Mouse (Mus musculus) midbrain, embryonic 15.5 days (tissue): ENCODE measurements around the gene Gbp2b. TPM values are rescaled to one million over a fixed set of nuclear protein-coding genes. Genes with fewer than 3 reads are reported as not detected.
"Not testable (repeated sequence)": the region's sequence is repeated elsewhere in the genome, so short reads cannot be mapped to it uniquely, and the experiment has no call there.

Experiments used
- ATAC-seq: fragments of 200-750 bp; cut with Nextera tagmentation; replicated peaks from 2 replicates; pipeline ENCODE4 v1.8.0; 2017; ENCODE audit warnings: moderate TSS enrichment
- H3K27ac ChIP-seq: fragments of 300-500 bp; sonication (generic); 2 replicates; pipeline ENCODE4 v1.5.1; 2015; ENCODE audit warnings: mild to moderate bottlenecking, inconsistent platforms
- H3K27me3 ChIP-seq: fragments of 300-500 bp; sonication (generic); replicated peaks from 2 replicates; pipeline ENCODE4 v1.6.1; 2015; ENCODE audit warnings: inconsistent platforms
- H3K36me3 ChIP-seq: fragments of 300-500 bp; sonication (generic); replicated peaks from 2 replicates; pipeline ENCODE4 v1.6.1; 2015; ENCODE audit warnings: inconsistent platforms
- H3K4me1 ChIP-seq: fragments of 300-500 bp; sonication (generic); 2 replicates; pipeline ENCODE4 v1.6.1; 2015; ENCODE audit warnings: inconsistent platforms
- H3K4me2 ChIP-seq: fragments of 300-500 bp; sonication (generic); 2 replicates; pipeline ENCODE4 v1.6.1; 2015; ENCODE audit warnings: inconsistent platforms, mild to moderate bottlenecking, moderate library complexity
- H3K4me3 ChIP-seq: fragments of 300-500 bp; sonication (generic); 2 replicates; pipeline ENCODE4 v1.5.1; 2015; ENCODE audit warnings: mild to moderate bottlenecking, inconsistent platforms
- H3K9ac ChIP-seq: fragments of 300-500 bp; sonication (generic); 2 replicates; pipeline ENCODE4 v1.6.1; 2015; ENCODE audit warnings: mild to moderate bottlenecking, inconsistent platforms
- H3K9me3 ChIP-seq: fragments of 300-500 bp; sonication (generic); 2 replicates; pipeline ENCODE4 v1.6.1; 2016; ENCODE audit warnings: inconsistent platforms
- WGBS: fragments of 180-500 bp; shearing (Covaris S2); methylation state at CpG from one replicate; pipeline ENCODE4 v1.1.7; 2015; ENCODE audit warnings: mixed read lengths; 5-methylcytosine and 5-hydroxymethylcytosine counted together
- polyA plus RNA-seq: library from polyadenylated mRNA; unstranded; fragments of >200 nt; fragmentation: Nextera tagmentation; extraction: Ambion mirVana; gene quantifications from 2 replicates; pipeline ENCODE4 v1.2.1, GENCODE M21; 2015

Gbp2b gene
- polyA plus RNA-seq, result not detected in 2 replicates

DNA sequence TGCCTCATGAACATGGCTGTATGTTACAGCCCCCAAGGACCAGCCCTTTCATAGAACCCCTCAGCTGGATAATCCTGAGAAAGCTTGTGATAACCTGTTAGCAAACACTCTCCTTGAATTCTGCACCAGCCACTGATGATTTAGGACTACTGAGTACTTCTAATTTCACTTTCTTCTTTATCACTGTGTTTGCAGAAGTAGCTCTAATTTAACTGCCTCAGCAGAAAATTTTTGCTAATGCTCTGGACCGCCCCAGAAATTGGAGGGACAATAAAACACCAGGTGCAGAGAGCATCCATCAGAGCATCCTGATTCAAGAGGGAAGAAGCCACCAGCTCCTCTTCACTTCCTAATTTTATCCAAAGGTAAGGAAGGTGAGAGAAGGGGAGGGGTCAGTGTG lies at the start of gene Gbp2b:
Gbp2b (plus strand) TSS at position 301 of the 400 bp plus-strand sequence.
- H3K27ac ChIP-seq, result no peak within 1 kb of the TSS

DNA sequence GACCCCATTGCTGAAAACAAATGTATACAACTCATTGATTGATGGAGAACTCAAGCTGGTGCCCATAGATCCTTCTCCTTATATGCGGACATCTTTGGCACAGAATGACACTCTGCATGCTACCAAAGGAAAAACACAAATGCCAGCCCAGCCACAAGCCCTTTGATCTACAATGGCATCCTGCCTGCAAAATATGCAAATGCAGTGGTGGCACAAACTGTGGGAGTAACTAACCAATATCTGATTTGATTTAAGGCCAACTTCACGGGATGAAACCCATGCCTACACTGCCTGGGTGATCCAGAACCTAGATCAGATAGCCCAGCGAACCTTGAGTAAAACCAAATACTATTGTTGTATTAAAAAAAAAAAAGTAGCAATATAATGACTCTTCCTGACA lies 48.0 kb upstream of the Gbp2b start:
- H3K9ac ChIP-seq, result no peak overlapping the region
- 83% methylated on average over 3 of the region's 3 CpGs for WGBS
- no peaks in the 10 kb centered on the region for H3K9me3 ChIP-seq
- no peak overlapping the region for H3K4me2 ChIP-seq
- no peak for ATAC-seq
- H3K27me3 ChIP-seq, result no peaks in the 10 kb centered on the region
- H3K36me3 ChIP-seq, result no peaks in the 10 kb centered on the region
- no peak overlapping the region for H3K27ac ChIP-seq
- no peak overlapping the region for H3K4me3 ChIP-seq
- no peaks in the 10 kb centered on the region for H3K4me1 ChIP-seq

More for the DNA sequence above, at the start of gene Gbp2b:
- 84% methylated on average over 1 of the region's 1 CpGs for WGBS
- Histone ChIP-seq H3K4me2 (no peak within 1 kb of the TSS), H3K4me3 (no peak within 1 kb of the TSS), H3K27me3 (no peaks in the 10 kb centered on the region), H3K9me3 (no peaks in the 10 kb centered on the region), H3K4me1 (no peaks in the 10 kb centered on the region), H3K9ac (no peak within 1 kb of the TSS), H3K36me3 (no peaks in the 10 kb centered on the region)
- no peak for ATAC-seq

- Histone ChIP-seq H3K4me1 (no peaks in the 10 kb centered on the region), H3K27ac (no peak overlapping the region), H3K4me3 (no peak overlapping the region), H3K9ac (no peak overlapping the region), H3K36me3 (no peaks in the 10 kb centered on the region), H3K27me3 (no peaks in the 10 kb centered on the region), H3K9me3 (no peaks in the 10 kb centered on the region), H3K4me2 (no peak overlapping the region)
- 93% methylated on average over 3 of the region's 3 CpGs for WGBS
- no peak for ATAC-seq
Observed at GRCm38 (mm10) chr3:142550052-142550676, 44.5 kb upstream of the Gbp2b start.

- H3K27me3 ChIP-seq, result no peaks in the 10 kb centered on the region
- 82% methylated on average over 1 of the region's 1 CpGs for WGBS
- no peak for ATAC-seq
- no peaks in the 10 kb centered on the region for H3K36me3 ChIP-seq
- H3K4me2 ChIP-seq, result no peak overlapping the region
- H3K27ac ChIP-seq, result no peak overlapping the region
- no peak overlapping the region for H3K4me3 ChIP-seq
- no peaks in the 10 kb centered on the region for H3K4me1 ChIP-seq
- H3K9me3 ChIP-seq, result no peaks in the 10 kb centered on the region
- H3K9ac ChIP-seq, result no peak overlapping the region
Observed at GRCm38 (mm10) chr3:142554601-142555000, 40.0 kb upstream of the Gbp2b start.

GRCm38 (mm10) chr3:142555623-142556022 lies 39.0 kb upstream of the Gbp2b start:
- Histone ChIP-seq H3K36me3 (no peaks in the 10 kb centered on the region), H3K4me3 (no peak overlapping the region), H3K9ac (no peak overlapping the region), H3K4me2 (no peak overlapping the region), H3K4me1 (no peaks in the 10 kb centered on the region), H3K27ac (no peak overlapping the region), H3K9me3 (no peaks in the 10 kb centered on the region), H3K27me3 (no peaks in the 10 kb centered on the region)
- WGBS, result 88% methylated on average over 11 of the region's 11 CpGs
- ATAC-seq, result no peak

DNA sequence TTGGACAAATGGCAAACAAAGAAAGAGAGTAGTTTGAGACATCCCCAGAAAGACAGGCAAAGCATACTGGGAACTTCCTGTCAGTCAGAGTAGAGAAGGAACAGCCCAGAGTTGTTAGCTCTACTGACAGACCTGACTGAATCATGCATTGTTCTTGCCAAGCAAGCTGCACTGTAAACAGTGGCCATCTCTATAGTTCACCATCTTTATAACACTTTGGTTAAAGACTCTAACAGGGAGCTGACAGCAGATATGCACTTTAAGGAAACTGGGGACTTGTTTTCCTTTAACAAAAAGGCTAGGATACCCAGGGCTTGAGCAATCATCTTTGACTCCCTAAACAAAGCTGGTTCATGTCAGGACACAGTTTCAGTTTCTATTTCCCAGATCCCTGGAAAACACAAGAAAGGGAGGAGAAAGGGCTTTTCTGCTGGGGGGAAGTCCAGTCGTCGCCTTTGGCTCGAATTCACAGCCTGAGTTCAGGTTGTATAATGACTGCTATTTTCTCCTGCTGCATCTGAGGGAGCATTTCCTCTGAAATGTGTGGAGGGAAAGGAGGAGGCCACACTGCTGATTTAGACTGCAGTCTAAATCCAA lies 34.9 kb upstream of the Gbp2b start, which contains the start of gene Gbp3:
Gbp3 (plus strand) TSS at position 395 of the 597 bp plus-strand sequence.
- ATAC-seq, result no peak
- peak within 1 kb of the TSS; percentile 14; the same call in 1 of the 2 replicates for H3K4me2 ChIP-seq
- no peaks in the 10 kb centered on the region for H3K4me1 ChIP-seq
- 46% methylated on average over 3 of the region's 3 CpGs for WGBS
- no peak within 1 kb of the TSS for H3K9ac ChIP-seq
- H3K36me3 ChIP-seq, result no peaks in the 10 kb centered on the region
- H3K9me3 ChIP-seq, result no peaks in the 10 kb centered on the region
- H3K27ac ChIP-seq, result no peak within 1 kb of the TSS
- no peak within 1 kb of the TSS for H3K4me3 ChIP-seq
- no peaks in the 10 kb centered on the region for H3K27me3 ChIP-seq

GRCm38 (mm10) chr3:142560296-142560948 lies 34.2 kb upstream of the Gbp2b start:
- Histone ChIP-seq H3K36me3 (no peaks in the 10 kb centered on the region), H3K4me1 (no peaks in the 10 kb centered on the region), H3K9ac (no peak overlapping the region), H3K27ac (no peak overlapping the region), H3K9me3 (no peaks in the 10 kb centered on the region), H3K4me3 (no peak overlapping the region), H3K4me2 (peak overlapping the region; percentile 14; the same call in 1 of the 2 replicates), H3K27me3 (no peaks in the 10 kb centered on the region)
- peak; percentile 79 for ATAC-seq
- WGBS, result 25% methylated on average over 12 of the region's 12 CpGs

- no peak overlapping the region for H3K27ac ChIP-seq
- no peaks in the 10 kb centered on the region for H3K4me1 ChIP-seq
- 89% methylated on average over 14 of the region's 14 CpGs for WGBS
- H3K36me3 ChIP-seq, result no peaks in the 10 kb centered on the region
- no peaks in the 10 kb centered on the region for H3K9me3 ChIP-seq
- no peak for ATAC-seq
- no peak overlapping the region for H3K9ac ChIP-seq
- H3K27me3 ChIP-seq, result no peaks in the 10 kb centered on the region
- H3K4me3 ChIP-seq, result no peak overlapping the region
- H3K4me2 ChIP-seq, result no peak overlapping the region
Observed at GRCm38 (mm10) chr3:142561045-142561646, 33.5 kb upstream of the Gbp2b start.

DNA sequence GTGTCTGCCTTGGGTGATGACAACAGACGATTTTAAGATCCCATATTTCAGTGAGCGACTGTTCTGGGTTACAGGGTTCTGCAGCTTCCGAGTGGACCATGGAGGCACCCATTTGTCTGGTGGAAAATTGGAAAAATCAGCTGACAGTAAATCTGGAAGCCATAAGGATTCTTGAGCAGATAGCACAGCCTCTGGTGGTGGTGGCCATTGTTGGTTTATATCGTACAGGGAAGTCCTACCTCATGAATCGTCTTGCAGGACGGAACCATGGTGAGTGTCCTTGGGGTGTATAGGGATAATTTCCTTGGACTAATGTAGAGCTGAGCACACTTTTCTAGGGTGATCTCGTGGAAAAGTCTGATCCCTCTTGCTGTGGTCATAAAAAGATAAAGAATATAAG lies 33.0 kb upstream of the Gbp2b start:
- no peaks in the 10 kb centered on the region for H3K36me3 ChIP-seq
- no peaks in the 10 kb centered on the region for H3K27me3 ChIP-seq
- WGBS, result 88% methylated on average over 7 of the region's 7 CpGs

GRCm38 (mm10) chr3:142567490-142567889 lies 27.2 kb upstream of the Gbp2b start:
- not testable (repeated sequence) for H3K9me3 ChIP-seq, H3K27me3 ChIP-seq, H3K4me2 ChIP-seq, H3K4me3 ChIP-seq, H3K4me1 ChIP-seq, H3K36me3 ChIP-seq, ATAC-seq, H3K9ac ChIP-seq, H3K27ac ChIP-seq
- 83% methylated on average over 5 of the region's 5 CpGs for WGBS

More for the DNA sequence above, 33.0 kb upstream of the Gbp2b start:
- no peak overlapping the region for H3K9ac ChIP-seq
- no peaks in the 10 kb centered on the region for H3K4me1 ChIP-seq
- no peak for ATAC-seq
- H3K4me2 ChIP-seq, result no peak overlapping the region
- H3K4me3 ChIP-seq, result no peak overlapping the region
- H3K27ac ChIP-seq, result no peak overlapping the region
- H3K9me3 ChIP-seq, result no peaks in the 10 kb centered on the region

- no peaks in the 10 kb centered on the region for H3K36me3 ChIP-seq
- ATAC-seq, result no peak
- H3K27me3 ChIP-seq, result no peaks in the 10 kb centered on the region
- H3K4me1 ChIP-seq, result no peaks in the 10 kb centered on the region
- no peak overlapping the region for H3K4me3 ChIP-seq
- no peak overlapping the region for H3K4me2 ChIP-seq
- WGBS, result 94% methylated on average over 4 of the region's 4 CpGs
- no peak overlapping the region for H3K27ac ChIP-seq
- H3K9ac ChIP-seq, result no peak overlapping the region
- no peaks in the 10 kb centered on the region for H3K9me3 ChIP-seq
Observed at GRCm38 (mm10) chr3:142570738-142571137, 23.9 kb upstream of the Gbp2b start.

GRCm38 (mm10) chr3:142577108-142577507 lies 17.5 kb upstream of the Gbp2b start:
- Histone ChIP-seq H3K27me3 (no peaks in the 10 kb centered on the region), H3K4me1 (no peaks in the 10 kb centered on the region), H3K9me3 (no peaks in the 10 kb centered on the region), H3K27ac (no peak overlapping the region), H3K36me3 (no peaks in the 10 kb centered on the region), H3K9ac (no peak overlapping the region), H3K4me2 (no peak overlapping the region), H3K4me3 (no peak overlapping the region)
- 77% methylated on average over 3 of the region's 3 CpGs for WGBS
- ATAC-seq, result no peak
